Mouse (Mus musculus): Measurements from ENCODE around the gene Gm3417. TPM values are rescaled to one million over a fixed set of nuclear protein-coding genes. Genes with fewer than 3 reads are reported as not detected.
"Not testable (repeated sequence)": the region's sequence is repeated elsewhere in the genome, so short reads cannot be mapped to it uniquely, and the experiment has no call there.

Gm3417 gene
- polyA plus RNA-seq, 2 experiments from 2014 or later = 3.1 to 3.3 TPM

DNA sequence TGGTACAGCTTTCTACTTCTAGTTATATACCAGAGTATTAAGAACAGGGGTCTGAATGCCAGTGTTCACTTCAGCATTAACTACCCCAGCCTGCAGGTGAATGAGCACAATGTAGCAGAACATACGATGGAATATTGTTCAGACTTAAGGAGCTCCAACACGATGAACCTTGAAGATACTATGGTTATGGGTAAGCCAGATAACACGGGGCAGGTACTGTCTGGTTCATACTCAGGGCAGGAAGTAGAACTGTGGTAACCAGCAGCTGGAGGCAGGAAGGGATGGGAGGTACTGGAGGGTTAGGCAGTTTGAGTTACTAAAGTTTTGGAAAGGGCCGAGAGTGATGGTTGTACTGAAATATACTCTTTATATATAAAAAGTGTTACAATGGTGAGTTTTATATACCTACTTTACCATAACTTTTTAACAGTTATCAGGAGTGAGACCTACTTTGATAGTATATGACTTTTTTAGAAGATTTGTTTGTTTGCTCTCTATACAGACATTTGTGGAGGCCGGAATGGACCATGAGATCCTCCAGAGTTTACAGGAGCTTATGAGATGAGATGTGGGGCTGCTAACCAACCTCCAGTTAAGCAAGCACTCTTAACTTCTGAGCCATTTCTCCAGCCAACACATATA, 19.8 kb downstream of the Gm3417 start:
- no peak for ATAC-seq

DNA sequence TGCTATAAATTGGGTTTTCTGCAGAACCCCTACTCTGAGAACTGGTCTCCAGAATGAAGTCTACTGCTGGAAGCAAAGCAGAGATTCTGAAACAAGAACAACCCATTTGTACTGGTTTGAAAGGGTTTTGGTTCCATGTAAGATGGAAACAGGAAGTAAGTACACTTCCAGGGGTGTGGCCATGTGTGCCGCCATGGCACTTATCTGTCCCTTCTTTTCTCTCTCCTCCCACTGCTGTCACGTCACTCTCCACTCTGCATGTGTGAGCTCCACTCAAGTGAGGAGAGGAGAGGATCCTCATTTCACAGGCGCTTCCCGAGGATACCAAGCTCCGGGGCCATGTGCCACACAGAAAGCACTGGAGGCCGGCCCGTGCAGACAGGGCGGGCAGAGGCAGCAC, 25.1 kb downstream of the Gm3417 start:
- no peak for ATAC-seq

- ATAC-seq = no peak
Observed at GRCm38 (mm10) chr17:14949161-14949827, 29.3 kb downstream of the Gm3417 start.

DNA sequence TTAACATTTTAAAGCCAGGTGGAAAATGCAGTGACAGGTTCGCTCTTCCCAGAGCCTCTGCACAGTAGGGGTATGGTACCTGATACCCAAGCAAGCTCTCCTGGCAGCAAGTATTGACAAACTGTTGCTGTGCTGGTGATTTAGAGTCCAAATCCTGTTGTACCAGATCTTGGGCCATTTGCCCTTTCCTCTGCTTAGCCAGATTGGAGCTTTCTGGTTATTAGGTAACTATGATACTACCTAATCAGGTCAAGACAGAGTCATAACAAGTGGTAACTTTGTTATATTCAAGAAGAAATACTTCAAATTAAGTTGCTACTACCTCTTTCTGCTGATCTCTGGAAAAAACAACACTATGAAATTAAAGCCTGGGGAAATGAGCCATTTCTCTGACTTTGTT, 34.0 kb downstream of the Gm3417 start:
- no peak for ATAC-seq

DNA sequence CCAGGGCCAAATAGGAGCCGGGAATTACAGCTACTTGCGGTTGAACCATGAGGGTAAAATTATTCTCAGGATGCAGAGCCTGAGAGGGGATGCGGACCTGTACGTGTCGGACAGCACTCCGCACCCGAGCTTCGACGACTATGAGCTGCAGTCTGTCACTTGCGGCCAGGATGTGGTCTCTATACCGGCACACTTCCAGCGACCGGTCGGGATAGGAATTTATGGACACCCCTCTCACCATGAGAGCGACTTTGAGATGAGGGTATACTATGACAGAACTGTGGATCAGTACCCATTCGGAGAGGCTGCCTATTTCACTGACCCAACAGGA, 34.9 kb downstream of the Gm3417 start:
- no peak for ATAC-seq

DNA sequence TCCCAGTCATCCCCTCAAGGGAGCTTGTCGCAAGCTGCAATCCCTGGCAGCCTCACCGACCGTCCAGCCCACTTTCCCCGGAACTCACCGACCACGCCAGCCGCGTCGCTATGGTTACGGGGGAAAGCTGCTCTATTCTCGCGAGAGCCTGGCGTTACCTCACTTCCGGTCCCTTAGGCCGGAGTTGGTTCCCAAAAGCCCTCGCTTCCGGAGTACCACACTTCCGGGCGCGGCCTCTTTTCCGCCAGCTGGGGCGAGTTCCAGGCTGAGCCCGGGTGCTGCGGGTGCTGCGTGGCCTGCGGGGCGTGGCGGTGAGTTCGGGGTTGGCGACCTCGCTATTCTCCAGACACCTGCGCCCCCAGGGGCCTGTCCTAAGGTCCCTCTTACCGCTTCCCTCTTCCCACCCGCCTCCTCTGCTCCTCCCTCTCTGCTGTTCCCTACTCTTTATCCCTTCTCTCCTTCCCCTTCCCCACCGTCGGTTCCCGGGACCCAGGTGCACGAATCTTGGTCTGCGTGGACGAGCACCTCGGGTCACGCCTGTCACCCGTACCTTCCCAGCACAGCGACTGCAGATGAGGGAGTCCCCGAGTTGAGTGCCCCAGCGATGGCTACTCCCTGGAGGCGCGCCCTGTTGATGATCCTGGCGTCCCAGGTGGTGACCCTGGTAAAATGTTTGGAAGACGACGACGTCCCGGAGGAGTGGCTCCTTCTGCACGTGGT, 35.4 kb downstream of the Gm3417 start, which contains the start of the genes Wdr27 and 1600012H06Rik:
TSS of gene Wdr27 (minus strand) at position 150 of the 720 bp plus-strand sequence.
TSS of gene 1600012H06Rik (plus strand) at position 176 of the 720 bp plus-strand sequence.
- peak; percentile 99 for ATAC-seq

- not testable (repeated sequence) for ATAC-seq
Observed at GRCm38 (mm10) chr17:14942181-14942580, 36.4 kb downstream of the Gm3417 start.

GRCm38 (mm10) chr17:14935841-14936605, 42.6 kb downstream of the Gm3417 start:
- ATAC-seq = no peak

- not testable (repeated sequence) for ATAC-seq
Observed at GRCm38 (mm10) chr17:14935280-14935679, 43.3 kb downstream of the Gm3417 start.

- ATAC-seq = no peak
Observed at GRCm38 (mm10) chr17:14931469-14931868, 47.1 kb downstream of the Gm3417 start.

- ATAC-seq = no peak
Observed at GRCm38 (mm10) chr17:14930697-14931096, 47.9 kb downstream of the Gm3417 start.

DNA sequence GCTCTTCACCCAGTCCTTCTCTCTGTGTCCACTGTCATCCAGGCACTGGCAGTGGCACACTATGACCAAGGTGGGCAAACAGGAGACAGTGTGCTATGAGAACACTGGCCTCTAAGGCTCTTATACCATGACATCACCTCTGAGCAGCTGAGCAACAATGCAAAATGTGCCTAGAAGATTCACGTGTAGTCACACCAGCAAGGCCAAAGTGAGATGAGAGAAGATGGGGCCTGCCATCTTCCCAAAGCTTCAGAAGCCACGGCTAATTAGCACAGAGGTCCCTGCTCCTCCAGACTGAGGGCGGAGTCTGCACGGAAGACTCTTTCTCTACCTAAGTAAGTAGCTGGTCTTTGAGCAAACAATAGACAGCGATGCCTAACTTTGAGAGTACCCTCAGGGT, 50.0 kb downstream of the Gm3417 start:
- no peak for ATAC-seq

- no peak for ATAC-seq
Observed at GRCm38 (mm10) chr17:14927644-14928218, 50.9 kb downstream of the Gm3417 start.

GRCm38 (mm10) chr17:14921582-14921981, 57.0 kb downstream of the Gm3417 start:
- ATAC-seq = no peak

GRCm38 (mm10) chr17:14917866-14918265, 60.7 kb downstream of the Gm3417 start:
- no peak for ATAC-seq

- ATAC-seq = no peak
Observed at GRCm38 (mm10) chr17:14914401-14914800, 64.2 kb downstream of the Gm3417 start.

Other genes with a start within 250 kb of the Gm3417 start
- gene Wdr27, start 35.6 kb downstream of the Gm3417 start, polyA plus RNA-seq (2017; shearing (Covaris generic)) = under 1 TPM in 1 of 2 experiments, not detected in 1; 0.57 TPM
- 10 to 100 TPM; 18.3 to 19.1 TPM for gene 1600012H06Rik, start 35.6 kb downstream of the Gm3417 start, polyA plus RNA-seq (2017; shearing (Covaris generic))
- 10 to 100 TPM; 12.0 to 15.2 TPM for gene Phf10, start 17.5 kb downstream of the Gm3417 start, polyA plus RNA-seq (2017; shearing (Covaris generic))
- gene 9030025P20Rik, start 322 bp downstream of the Gm3417 start, polyA plus RNA-seq (2017; shearing (Covaris generic)) = 10 to 100 TPM; 43.4 to 66.1 TPM
- 10 to 100 TPM in 1 of 2 experiments, 1 to 10 TPM in 1; 5.6 to 10.9 TPM for gene Gm3435, start 31.4 kb upstream of the Gm3417 start, polyA plus RNA-seq (2017; shearing (Covaris generic))
- gene Ermard, start 62.4 kb upstream of the Gm3417 start, polyA plus RNA-seq (2017; shearing (Covaris generic)) = 100 to 1,000 TPM; 102 to 158 TPM
- gene Tcte3, start 62.7 kb upstream of the Gm3417 start, polyA plus RNA-seq (2017; shearing (Covaris generic)) = 1 to 10 TPM in 1 of 2 experiments, not detected in 1; 5.5 TPM
- gene Gm3448, start 62.7 kb upstream of the Gm3417 start, polyA plus RNA-seq (2017; shearing (Covaris generic)) = 1 to 10 TPM; 2.1 to 4.7 TPM

All from activated CD4-positive, CD25-positive, alpha-beta regulatory T cell, adult 4 months (primary cell).